In genomic region chr7:34919809-34920208, GRCm38 (mm10) we compare ENCODE assay signal across 9 mouse cellular contexts. TPM values are rescaled to one million over a fixed set of nuclear protein-coding genes. Genes with fewer than 3 reads are reported as not detected.
DNase-seq lines count a peak whose midpoint lies in the region; ATAC-seq and TF ChIP-seq lines count a peak whose summit lies in the region.
"Had no signal": no experiment of that assay in that cellular context is flagged by ENCODE, and none has a peak within 500 bp of the region (broad histone marks: within the 10 kb centered on the region; RNA-seq: fewer than 3 reads in every experiment).

No protein-coding gene starts in this region.

- no peaks in the 10 kb centered on the region for H3K79me2 ChIP-seq in CH12.LX (replicated peaks; ENCODE audit: control insufficient read depth, extremely low read depth, insufficient read depth, poor library complexity, severe bottlenecking)

- no peak overlapping the region for H3K27ac ChIP-seq in CH12.LX (ENCODE audit: insufficient read depth, low read depth)
- peak overlapping the region; percentile 83; the same call in 1 of the 2 replicates for H3K27ac ChIP-seq in kidney, embryonic 14.5 days (ENCODE audit: low read depth, low read length)

- H3K4me2 ChIP-seq in CH12.LX (ENCODE audit: insufficient read depth, low read depth, poor library complexity, severe bottlenecking), result no peak overlapping the region
- H3K4me2 ChIP-seq in kidney, embryonic 14.5 days (replicated peaks; ENCODE audit: low read depth, low read length), result no peak overlapping the region

- peaks cover 14 to 38% of the 10 kb centered on the region in 2 experiments for H3K4me1 ChIP-seq in CH12.LX (ENCODE audit: control insufficient read depth in 1 of 2, insufficient read depth in 2 of 2)
- H3K4me1 ChIP-seq in kidney, embryonic 14.5 days (ENCODE audit: control insufficient read depth, insufficient read depth, low read length), result peaks cover 14% of the 10 kb centered on the region

- in situ Hi-C loops in CH12.LX (cut with MboI; ENCODE audit: low pct_ligation_motif_present, low pct_unique_long_range_greater_than_20kb, low sequenced_read_pairs), result no loop called here

- no peak overlapping the region for H3K4me3 ChIP-seq in CH12.LX (replicated peaks in 1 of 3; ENCODE audit: low read depth in 2 of 3, low read length in 2 of 3, poor library complexity in 1 of 3)
- H3K4me3 ChIP-seq in kidney, embryonic 14.5 days (ENCODE audit: low read length), result no peak overlapping the region
- H3K4me3 ChIP-seq: erythroblast, embryonic 14.5 days had no signal

- peak; percentile 34 for DNase-seq in heart, postnatal 4 days
- DNase-seq in heart, adult 8-10 months (ENCODE audit: low spot score), result no peak
- DNase-seq in CH12.LX (ENCODE audit: extremely low read depth), result peak; percentile 21
- DNase-seq in adrenal gland, postnatal 14 days, result peak; percentile 46
- DNase-seq in mesoderm, embryonic 11.5 days (ENCODE audit: low read depth, low spot score), result peak; percentile 35
- no peak for DNase-seq in Muller cell, postnatal 12 days (ENCODE audit: inconsistent ontology term)
- DNase-seq in layer of hippocampus, adult 8-10 months (ENCODE audit: low spot score in 2 of 2), result no peak

- peak; percentile 17 for TF ChIP-seq RAD21 in CH12.LX (IDR thresholded peaks at IDR 0.05; ENCODE audit: low read depth, low read length)

- no peaks in the 10 kb centered on the region for H3K9me3 ChIP-seq in CH12.LX (replicated peaks; ENCODE audit: low read length)
- no peaks in the 10 kb centered on the region for H3K9me3 ChIP-seq in kidney, embryonic 14.5 days (ENCODE audit: control insufficient read depth, low read length)

- ATAC-seq in kidney, embryonic 14.5 days (ENCODE audit: low FRiP score, low TSS enrichment), result no peak

- no peak overlapping the region for H3K9ac ChIP-seq in CH12.LX (ENCODE audit: insufficient read depth, low read depth)
- H3K9ac ChIP-seq in kidney, embryonic 14.5 days (ENCODE audit: low read depth, low read length), result no peak overlapping the region

- no peaks in the 10 kb centered on the region for H3K27me3 ChIP-seq in CH12.LX (replicated peaks)
- H3K27me3 ChIP-seq in kidney, embryonic 14.5 days (ENCODE audit: control insufficient read depth, insufficient read depth, low read length), result no peaks in the 10 kb centered on the region

- TF ChIP-seq EP300 in CH12.LX (IDR thresholded peaks at IDR 0.05; ENCODE audit: low read length), result no peak

- H3K36me3 ChIP-seq in CH12.LX (replicated peaks in 1 of 2; ENCODE audit: control insufficient read depth in 1 of 2, insufficient read depth in 1 of 2, low read length in 1 of 2), result peaks cover 9 to 54% of the 10 kb centered on the region in 2 experiments
- H3K36me3 ChIP-seq in kidney, embryonic 14.5 days (ENCODE audit: control insufficient read depth, insufficient read depth, low read length), result peaks cover 13% of the 10 kb centered on the region; the same call in 1 of the 2 replicates

- TF ChIP-seq POLR2A in CH12.LX (IDR thresholded peaks at IDR 0.05; ENCODE audit: low read depth, low read length), result no peak

- WGBS in kidney, embryonic 14.5 days, result 62% methylated on average over 5 of the region's 5 CpGs

- dilution Hi-C loops in CH12.LX (cut with MboI; ENCODE audit: extremely low pct_ligation_motif_present, extremely low pct_unique_long_range_greater_than_20kb, low sequenced_read_pairs), result no loop called here

- TF ChIP-seq CTCF in CH12.LX (conservative IDR thresholded peaks at IDR 0.05 in 1 of 2, IDR thresholded peaks at IDR 0.05 in 1 of 2; ENCODE audit: low read depth in 2 of 2, low read length in 2 of 2), result peak; percentile 61 to 68

TF ChIP-seq in CH12.LX, 34 proteins besides CTCF, POLR2A, EP300 and RAD21:
- peak; percentile 22 for TF ChIP-seq SMC3 (IDR thresholded peaks at IDR 0.05; ENCODE audit: low read depth, low read length)
- TF ChIP-seq UBTF (IDR thresholded peaks at IDR 0.05; ENCODE audit: low read depth, low read length), result no peak
TF ChIP-seq in CH12.LX: peak in this region for 1.

RNA-seq across cellular contexts. Expression of gene Pepd, which starts 7.6 kb away (rescaled TPM):
- total RNA-seq in heart, postnatal 4 days (2021), result 10 to 100 TPM; 24.4 to 26.9 TPM
- total RNA-seq in heart, adult 8-10 months (2022), result 10 to 100 TPM; 23.3 to 27.0 (median 26.3) TPM
- total RNA-seq in CH12.LX (2012; rRNA removed) (68.3 and 68.5 TPM in 2 replicates), CH12.LX (2014; rRNA removed) (52.4 and 63.7 TPM in 2 replicates)
- polyA plus RNA-seq in CH12.LX (2012; ENCODE audit: insufficient read length, low read depth), result 50.9 and 53.5 TPM in 2 replicates
- 52.8 and 53.9 TPM in 2 replicates for total RNA-seq in adrenal gland, postnatal 14 days (2021)
- polyA plus RNA-seq in kidney, embryonic 14.5 days (2014; fragmentation: Nextera tagmentation; extraction: Ambion mirVana), result 109 and 122 TPM in 2 replicates
- 10 to 100 TPM; 31.5 to 40.8 (median 37.0) TPM for total RNA-seq in layer of hippocampus, adult 8-10 months (2022)

Comparison
In these comparisons a context has a peak if more than half of its experiments do, and no peak if none do; other contexts are left out.
1. DNase-seq: peak in heart, postnatal 4 days (single experiment), CH12.LX (single experiment), adrenal gland, postnatal 14 days (single experiment) and mesoderm, embryonic 11.5 days (single experiment); none in heart, adult 8-10 months (single experiment), Muller cell, postnatal 12 days (single experiment) and layer of hippocampus, adult 8-10 months (0 of 2).